Mouse (Mus musculus) lung, adult 2 months (tissue): ENCODE measurements around the gene Kif3c.
"Not testable (repeated sequence)": the region's sequence is repeated elsewhere in the genome, so short reads cannot be mapped to it uniquely, and the experiment has no call there.

Experiments
- CTCF ChIP-seq: fragments of 200-500 bp; IDR thresholded peaks from 2 replicates; pipeline ENCODE4 v1.5.1; 2011; ENCODE audit warnings: mild to moderate bottlenecking, low read length, control low read depth; ENCODE audit not compliant: insufficient read depth
- POLR2A ChIP-seq: fragments of 200-500 bp; IDR thresholded peaks from 2 replicates; pipeline ENCODE4 v1.6.1; 2011; ENCODE audit warnings: low read depth, mild to moderate bottlenecking, control low read depth, low read length, borderline replicate concordance; ENCODE audit errors: extremely low read depth

- TF ChIP-seq CTCF, POLR2A: not testable (repeated sequence)
Observed at GRCm38 (mm10) chr12:3405662-3406061, 40.7 kb downstream of the Kif3c start.
